Mouse (Mus musculus) liver, adult 2 months (tissue): ENCODE results near the gene Phpt1. TPM values are rescaled to one million over a fixed set of nuclear protein-coding genes. Genes with fewer than 3 reads are reported as not detected.
A peak's percentile ranks its signal among the peaks of the same experiment; 100 is the strongest.

Experiments used
- DNase-seq: peaks from one replicate; pipeline ENCODE4 v3.0.0-alpha.2; 2011; ENCODE audit warnings: low read depth, low spot score; ENCODE audit errors: extremely low read depth
- H3K27ac ChIP-seq: fragments of 200-500 bp; replicated peaks from 2 replicates; pipeline ENCODE4 v1.5.1; 2012; ENCODE audit warnings: low read depth, mild to moderate bottlenecking, control low read depth, inconsistent platforms, low read length; ENCODE audit not compliant: insufficient read depth
- H3K27me3 ChIP-seq: fragments of 200-500 bp; 2 replicates; pipeline ENCODE4 v1.6.1; 2012; ENCODE audit warnings: mild to moderate bottlenecking, moderate library complexity, low read length, inconsistent platforms; ENCODE audit not compliant: control insufficient read depth, insufficient read depth
- H3K36me3 ChIP-seq: fragments of 200-500 bp; 2 replicates; pipeline ENCODE4 v1.6.1; 2012; ENCODE audit warnings: low read length, inconsistent platforms; ENCODE audit not compliant: control insufficient read depth, insufficient read depth
- H3K4me1 ChIP-seq: fragments of 200-500 bp; 2 replicates; pipeline ENCODE4 v1.6.1; 2011; ENCODE audit warnings: low read length; ENCODE audit not compliant: control insufficient read depth, insufficient read depth
- H3K4me3 ChIP-seq: fragments of 200-500 bp; 2 replicates; pipeline ENCODE4 v1.5.1; 2011; ENCODE audit warnings: low read depth, mild to moderate bottlenecking, control low read depth, low read length, moderate library complexity; ENCODE audit not compliant: insufficient read depth
- H3K79me2 ChIP-seq: fragments of 200-500 bp; 2 replicates; pipeline ENCODE4 v1.6.1; 2012; ENCODE audit warnings: inconsistent platforms, mild to moderate bottlenecking, low read length, moderate library complexity; ENCODE audit not compliant: control insufficient read depth, insufficient read depth
- H3K9ac ChIP-seq: fragments of 200-500 bp; 2 replicates; pipeline ENCODE4 v1.6.1; 2012; ENCODE audit warnings: low read depth, mild to moderate bottlenecking, control low read depth, inconsistent platforms, low read length
- CTCF ChIP-seq: fragments of 200-500 bp; IDR thresholded peaks from 2 replicates; pipeline ENCODE4 v1.5.1; 2011; ENCODE audit warnings: low read depth, low read length, control low read depth
- POLR2A ChIP-seq: fragments of 200-500 bp; IDR thresholded peaks from 2 replicates; pipeline ENCODE4 v1.6.1; 2011; ENCODE audit warnings: low read length, control low read depth; ENCODE audit not compliant: insufficient read depth; ENCODE audit errors: extremely low read depth
- WGBS: fragments of 180-500 bp; shearing (Covaris S2); methylation state at CpG from one replicate; pipeline ENCODE4 v1.1.7; 2018; 5-methylcytosine and 5-hydroxymethylcytosine counted together
- polyA plus RNA-seq: library from polyadenylated mRNA; depleted of rRNA; stranded (reverse); fragments of >200 nt; gene quantifications from 2 replicates; pipeline ENCODE4 v1.2.3, GENCODE M21; 2012
- total RNA-seq: library from RNA; depleted of rRNA; stranded (reverse); fragments of >200 nt; gene quantifications from 2 replicates; pipeline ENCODE4 v1.2.3, GENCODE M21; 2014

The Phpt1 gene
- total and polyA plus RNA-seq, 2 experiments: 8.2 to 39.4 TPM

- Histone ChIP-seq H3K4me1 (peaks cover 2% of the 10 kb centered on the region), H3K36me3 (peaks cover 11% of the 10 kb centered on the region; the same call in 1 of the 2 replicates), H3K27me3 (peaks cover 1% of the 10 kb centered on the region), H3K27ac (no peak overlapping the region), H3K4me3 (no peak overlapping the region), H3K79me2 (no peaks in the 10 kb centered on the region), H3K9ac (no peak overlapping the region)
- DNase-seq: no peak
- WGBS: 93% methylated on average over 4 of the region's 4 CpGs
- TF ChIP-seq CTCF (no peak), POLR2A (no peak)
These were observed 9.8 kb upstream of the Phpt1 start for GRCm38 (mm10) chr2:25584856-25585255.

- Histone ChIP-seq H3K9ac (no peak overlapping the region), H3K4me3 (no peak overlapping the region), H3K4me1 (peaks cover 2% of the 10 kb centered on the region), H3K27ac (no peak overlapping the region), H3K27me3 (peaks cover 9% of the 10 kb centered on the region), H3K79me2 (no peaks in the 10 kb centered on the region), H3K36me3 (peaks cover 6% of the 10 kb centered on the region; the same call in 1 of the 2 replicates)
- no peak for DNase-seq
- 73% methylated on average over 3 of the region's 3 CpGs for WGBS
- TF ChIP-seq POLR2A (no peak), CTCF (no peak)
These were observed 9.1 kb upstream of the Phpt1 start for GRCm38 (mm10) chr2:25584152-25584551.

- DNase-seq: no peak
- peaks cover 6% of the 10 kb centered on the region; the same call in 1 of the 2 replicates for H3K36me3 ChIP-seq
- WGBS: 80% methylated on average over 4 of the region's 4 CpGs
- H3K9ac ChIP-seq: no peak overlapping the region
- TF ChIP-seq CTCF: no peak
- TF ChIP-seq POLR2A: no peak
- H3K27ac ChIP-seq: no peak overlapping the region
- H3K4me1 ChIP-seq: peaks cover 2% of the 10 kb centered on the region
- H3K79me2 ChIP-seq: no peaks in the 10 kb centered on the region
- peaks cover 14% of the 10 kb centered on the region for H3K27me3 ChIP-seq
- no peak overlapping the region for H3K4me3 ChIP-seq
These were observed 8.5 kb upstream of the Phpt1 start for GRCm38 (mm10) chr2:25583571-25583970.

- H3K27ac ChIP-seq: no peak overlapping the region
- DNase-seq: no peak
- peaks cover 6% of the 10 kb centered on the region; the same call in 1 of the 2 replicates for H3K36me3 ChIP-seq
- TF ChIP-seq CTCF: no peak
- no peak for TF ChIP-seq POLR2A
- peaks cover 2% of the 10 kb centered on the region for H3K4me1 ChIP-seq
- peaks cover 19% of the 10 kb centered on the region for H3K27me3 ChIP-seq
- H3K79me2 ChIP-seq: no peaks in the 10 kb centered on the region
- WGBS: 89% methylated on average over 6 of the region's 6 CpGs
- H3K4me3 ChIP-seq: no peak overlapping the region
- no peak overlapping the region for H3K9ac ChIP-seq
These were observed 8.1 kb upstream of the Phpt1 start for GRCm38 (mm10) chr2:25583120-25583481.

GRCm38 (mm10) chr2:25582466-25583119, 7.6 kb upstream of the Phpt1 start:
- 64% methylated on average over 12 of the region's 12 CpGs for WGBS
- Histone ChIP-seq H3K27me3 (peaks cover 24% of the 10 kb centered on the region), H3K36me3 (peaks cover 6% of the 10 kb centered on the region; the same call in 1 of the 2 replicates), H3K27ac (no peak overlapping the region), H3K79me2 (no peaks in the 10 kb centered on the region), H3K9ac (no peak overlapping the region), H3K4me1 (peaks cover 3% of the 10 kb centered on the region), H3K4me3 (no peak overlapping the region)
- TF ChIP-seq CTCF: no peak
- no peak for TF ChIP-seq POLR2A
- no peak for DNase-seq

- H3K27ac ChIP-seq: no peak overlapping the region
- H3K4me3 ChIP-seq: no peak overlapping the region
- no peaks in the 10 kb centered on the region for H3K79me2 ChIP-seq
- no peak overlapping the region for H3K9ac ChIP-seq
- peaks cover 5% of the 10 kb centered on the region for H3K4me1 ChIP-seq
- DNase-seq: no peak
- peaks cover 6% of the 10 kb centered on the region; the same call in 1 of the 2 replicates for H3K36me3 ChIP-seq
- WGBS: 29% methylated on average over 6 of the region's 6 CpGs
- 0 out of 2 replicates have a peak, but pooled peaks have one; percentile 2 for TF ChIP-seq CTCF
- no peak for TF ChIP-seq POLR2A
- H3K27me3 ChIP-seq: peaks cover 30% of the 10 kb centered on the region
These were observed 6.9 kb upstream of the Phpt1 start for GRCm38 (mm10) chr2:25581901-25582301.
